Mouse (Mus musculus) neutrophil, adult 65 days (primary cell): Measurements from ENCODE around the gene Csmd2. TPM values are rescaled to one million over a fixed set of nuclear protein-coding genes. Genes with fewer than 3 reads are reported as not detected.

Source experiments
- total RNA-seq: library from RNA; stranded (reverse); gene quantifications from 2 replicates; pipeline ENCODE4 v1.2.4, GENCODE M21; 2023

Csmd2 gene
- total RNA-seq = not detected in 2 replicates

DNA sequence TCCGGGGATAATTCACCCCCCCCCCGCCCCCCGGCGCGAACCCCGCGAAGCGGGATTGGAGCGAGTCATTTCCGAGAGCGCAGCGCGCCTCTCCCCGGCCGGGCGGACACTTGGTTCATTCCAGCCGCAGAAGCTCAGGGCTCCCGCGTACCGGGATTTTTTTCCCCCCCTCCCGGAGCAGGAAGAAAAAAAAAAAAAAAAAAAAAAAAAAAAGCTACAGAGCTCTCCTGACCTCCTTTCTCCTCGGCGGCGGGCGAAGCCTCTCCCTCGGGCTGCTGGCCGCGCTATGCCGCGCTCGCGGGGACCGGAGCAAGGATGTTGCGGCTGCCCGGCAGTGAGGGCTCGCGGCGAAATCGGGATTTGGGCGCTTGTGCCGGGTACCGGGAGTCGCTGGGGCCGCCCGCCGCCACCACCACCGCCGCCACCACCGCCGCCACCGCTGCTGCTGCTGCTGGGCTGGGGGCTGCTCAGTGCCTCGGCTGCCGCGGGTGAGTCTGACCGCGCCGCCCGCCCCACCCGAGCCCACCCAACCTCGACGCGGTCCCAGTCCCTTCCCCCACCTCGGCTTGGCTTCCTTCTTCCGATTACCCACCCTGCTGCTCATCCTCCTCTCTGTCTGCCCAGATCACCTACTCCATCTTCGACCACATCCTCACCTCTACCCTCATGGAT lies at the start of gene Csmd2:
Gene Csmd2 (plus strand): TSS at position 74 of the 672 bp plus-strand sequence.

GRCm38 (mm10) chr4:127970901-127971868 lies 16.5 kb upstream of the Csmd2 start, which contains the start of gene CK137956:
TSS of gene CK137956 (minus strand) at chr4:127970951.

GRCm38 (mm10) chr4:128260907-128261560 lies 273.4 kb downstream of the Csmd2 start, which contains the start of gene Hmgb4:
TSS of gene Hmgb4 (minus strand) at chr4:128260957.

GRCm38 (mm10) chr4:128609925-128610402 lies 622.3 kb downstream of the Csmd2 start, which contains the start of gene Zscan20:
TSS of gene Zscan20 (minus strand) at chr4:128610098.

Other genes starting within 250 kb of the Csmd2 start
- gene CK137956, start 16.9 kb upstream of the Csmd2 start, total RNA-seq = not detected in 2 replicates